Mouse (Mus musculus) effector memory CD4-positive, alpha-beta T cell, adult 7 months (primary cell): Measurements from ENCODE around the gene Fam19a2. TPM values are rescaled to one million over a fixed set of nuclear protein-coding genes. Genes with fewer than 3 reads are reported as not detected.

ENCODE experiments used
- polyA plus RNA-seq: library from polyadenylated mRNA; unstranded; fragments of 100-300 nt; shearing (Covaris generic); gene quantifications from one replicate; pipeline ENCODE4 v1.2.1, GENCODE M21; 2017

Fam19a2 gene
- polyA plus RNA-seq = 0.23 TPM

GRCm38 (mm10) chr10:123263876-123264309 lies at the start of gene Fam19a2:
Fam19a2 (plus strand) TSS chr10:123263996.

Other genes starting within 250 kb of the Fam19a2 start
- 13.2 TPM for gene Mon2, start 187.5 kb upstream of the Fam19a2 start, polyA plus RNA-seq
- gene Usp15, start 67.0 kb upstream of the Fam19a2 start, polyA plus RNA-seq = 174 TPM